Mouse (Mus musculus) midbrain, embryonic 15.5 days (tissue): ENCODE results near the gene Doc2g. TPM values are rescaled to one million over a fixed set of nuclear protein-coding genes. Genes with fewer than 3 reads are reported as not detected.

Experiments used
- ATAC-seq: fragments of 200-750 bp; cut with Nextera tagmentation; replicated peaks from 2 replicates; pipeline ENCODE4 v1.8.0; 2017; ENCODE audit warnings: moderate TSS enrichment
- H3K27ac ChIP-seq: fragments of 300-500 bp; sonication (generic); 2 replicates; pipeline ENCODE4 v1.5.1; 2015; ENCODE audit warnings: mild to moderate bottlenecking, inconsistent platforms
- H3K27me3 ChIP-seq: fragments of 300-500 bp; sonication (generic); replicated peaks from 2 replicates; pipeline ENCODE4 v1.6.1; 2015; ENCODE audit warnings: inconsistent platforms
- H3K36me3 ChIP-seq: fragments of 300-500 bp; sonication (generic); replicated peaks from 2 replicates; pipeline ENCODE4 v1.6.1; 2015; ENCODE audit warnings: inconsistent platforms
- H3K4me1 ChIP-seq: fragments of 300-500 bp; sonication (generic); 2 replicates; pipeline ENCODE4 v1.6.1; 2015; ENCODE audit warnings: inconsistent platforms
- H3K4me2 ChIP-seq: fragments of 300-500 bp; sonication (generic); 2 replicates; pipeline ENCODE4 v1.6.1; 2015; ENCODE audit warnings: inconsistent platforms, mild to moderate bottlenecking, moderate library complexity
- H3K4me3 ChIP-seq: fragments of 300-500 bp; sonication (generic); 2 replicates; pipeline ENCODE4 v1.5.1; 2015; ENCODE audit warnings: mild to moderate bottlenecking, inconsistent platforms
- H3K9ac ChIP-seq: fragments of 300-500 bp; sonication (generic); 2 replicates; pipeline ENCODE4 v1.6.1; 2015; ENCODE audit warnings: mild to moderate bottlenecking, inconsistent platforms
- H3K9me3 ChIP-seq: fragments of 300-500 bp; sonication (generic); 2 replicates; pipeline ENCODE4 v1.6.1; 2016; ENCODE audit warnings: inconsistent platforms
- WGBS: fragments of 180-500 bp; shearing (Covaris S2); methylation state at CpG from one replicate; pipeline ENCODE4 v1.1.7; 2015; ENCODE audit warnings: mixed read lengths; 5-methylcytosine and 5-hydroxymethylcytosine counted together
- polyA plus RNA-seq: library from polyadenylated mRNA; unstranded; fragments of >200 nt; fragmentation: Nextera tagmentation; extraction: Ambion mirVana; gene quantifications from 2 replicates; pipeline ENCODE4 v1.2.1, GENCODE M21; 2015

Doc2g gene
- polyA plus RNA-seq, 1 experiment from 2014 or later, result 12.1 TPM

DNA sequence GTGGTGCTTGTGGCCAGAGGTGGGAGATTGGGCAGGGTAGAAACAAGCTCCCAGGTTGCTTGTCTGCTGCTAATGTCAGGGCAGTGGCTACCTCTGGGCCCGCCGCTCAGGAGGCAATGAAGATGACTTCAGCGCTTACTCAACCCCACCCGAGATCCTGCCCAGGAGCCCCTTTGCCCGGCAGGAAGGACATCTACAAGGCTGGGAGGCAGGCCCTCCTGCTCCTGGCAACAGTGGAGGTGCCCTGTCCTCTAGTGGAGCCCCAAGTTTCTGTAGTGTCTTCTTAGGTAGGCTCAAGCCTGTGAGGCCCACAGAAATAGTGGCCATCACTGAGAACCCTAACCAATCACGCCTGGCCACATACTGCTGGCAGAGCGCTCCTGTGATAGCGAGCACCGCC is 2.0 kb downstream of the Doc2g start:
- Histone ChIP-seq H3K4me1 (peaks cover 12% of the 10 kb centered on the region), H3K36me3 (peaks cover 26% of the 10 kb centered on the region; the same call in 1 of the 2 replicates), H3K4me3 (no peak overlapping the region), H3K9me3 (no peaks in the 10 kb centered on the region), H3K27ac (no peak overlapping the region), H3K4me2 (no peak overlapping the region), H3K9ac (no peak overlapping the region), H3K27me3 (no peaks in the 10 kb centered on the region)
- WGBS, result 89% methylated on average over 9 of the region's 9 CpGs
- ATAC-seq, result no peak

DNA sequence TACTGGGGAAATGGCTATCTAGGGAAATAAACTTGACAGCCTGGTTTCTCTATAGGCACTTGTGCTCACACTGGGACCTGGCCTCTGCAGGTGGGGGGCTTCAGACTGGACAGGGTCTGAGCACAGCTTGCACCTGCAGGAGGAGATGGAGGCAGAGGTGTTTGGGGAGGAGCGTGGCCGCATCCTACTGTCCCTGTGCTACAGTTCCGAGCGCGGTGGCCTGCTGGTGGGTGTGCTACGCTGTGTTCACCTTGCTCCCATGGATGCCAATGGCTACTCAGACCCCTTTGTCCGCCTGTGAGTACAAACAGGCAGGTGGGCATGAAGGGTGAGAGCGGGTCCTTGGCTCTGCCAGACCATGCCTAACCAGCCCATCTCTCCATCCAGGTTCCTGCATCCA is 2.9 kb downstream of the Doc2g start:
- WGBS, result 92% methylated on average over 8 of the region's 8 CpGs
- no peaks in the 10 kb centered on the region for H3K27me3 ChIP-seq
- peaks cover 13% of the 10 kb centered on the region for H3K4me1 ChIP-seq
- H3K4me3 ChIP-seq, result no peak overlapping the region
- H3K27ac ChIP-seq, result no peak overlapping the region
- peaks cover 30% of the 10 kb centered on the region; the same call in 1 of the 2 replicates for H3K36me3 ChIP-seq
- no peak overlapping the region for H3K9ac ChIP-seq
- H3K9me3 ChIP-seq, result no peaks in the 10 kb centered on the region
- ATAC-seq, result no peak
- H3K4me2 ChIP-seq, result no peak overlapping the region

DNA sequence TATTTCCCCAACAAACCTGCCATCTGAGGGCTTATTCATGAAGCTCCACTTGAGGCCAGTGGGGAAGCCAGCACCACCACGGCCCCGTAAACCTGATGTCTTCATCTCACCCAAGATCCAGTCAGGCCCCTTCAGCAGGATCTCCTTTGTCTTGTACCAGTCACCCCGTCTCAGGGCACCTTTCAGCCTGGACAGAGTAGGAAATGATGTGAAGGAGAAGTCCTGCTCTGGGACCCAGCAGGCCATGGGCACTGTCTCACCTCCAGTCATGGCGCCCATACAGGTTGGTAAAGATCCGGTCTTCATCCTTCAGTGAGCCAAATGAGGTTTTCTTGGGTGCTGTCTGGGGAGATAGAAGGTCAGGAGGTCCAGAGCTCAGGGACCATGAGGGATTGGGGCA is 8.0 kb downstream of the Doc2g start:
- Histone ChIP-seq H3K4me2 (no peak overlapping the region), H3K4me1 (peaks cover 14% of the 10 kb centered on the region), H3K4me3 (no peak overlapping the region), H3K27ac (no peak overlapping the region), H3K9ac (no peak overlapping the region), H3K9me3 (no peaks in the 10 kb centered on the region), H3K36me3 (peaks cover 30% of the 10 kb centered on the region; the same call in 1 of the 2 replicates), H3K27me3 (no peaks in the 10 kb centered on the region)
- no peak for ATAC-seq
- WGBS, result 92% methylated on average over 5 of the region's 5 CpGs

DNA sequence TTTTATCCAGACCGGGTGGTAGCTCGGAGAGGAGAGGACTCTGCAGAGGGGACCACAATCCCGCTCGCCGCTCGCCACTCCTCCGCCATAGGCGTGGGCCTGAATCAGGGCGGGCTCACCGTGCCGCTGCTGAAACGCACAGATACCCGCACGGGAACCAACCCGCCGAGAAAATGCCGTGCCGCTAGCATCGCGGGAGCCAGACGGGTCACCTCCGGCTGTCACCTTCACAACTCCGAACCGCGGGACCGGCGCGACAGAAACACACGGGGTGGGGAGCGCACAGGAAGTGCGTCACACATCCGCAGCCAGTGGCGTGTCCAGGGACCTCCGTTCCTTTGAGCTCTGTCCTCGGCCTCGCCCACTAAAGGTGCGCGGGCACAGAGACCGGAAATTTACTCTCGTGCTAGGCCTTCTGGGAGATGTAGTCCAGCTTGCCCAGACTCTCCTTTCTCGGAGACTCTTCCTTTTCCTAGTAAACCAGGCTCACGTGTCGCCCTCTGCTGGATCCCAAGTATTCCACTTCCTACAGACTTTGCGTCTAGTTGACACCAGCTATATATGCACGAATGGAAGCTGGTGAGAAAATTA is 9.4 kb downstream of the Doc2g start, which contains the start of gene Ndufv1:
Gene Ndufv1 (minus strand): TSS at position 375 of the 591 bp plus-strand sequence.
- Histone ChIP-seq H3K27me3 (no peaks in the 10 kb centered on the region), H3K4me3 (peak within 1 kb of the TSS; percentile 91), H3K27ac (peak within 1 kb of the TSS; percentile 83), H3K4me2 (peak within 1 kb of the TSS; percentile 60), H3K36me3 (peaks cover 18% of the 10 kb centered on the region; the same call in 1 of the 2 replicates), H3K9me3 (no peaks in the 10 kb centered on the region), H3K9ac (peak within 1 kb of the TSS; percentile 91), H3K4me1 (peaks cover 14% of the 10 kb centered on the region)
- peak; percentile 99 for ATAC-seq
- under 1% methylated on average over 45 of the region's 45 CpGs for WGBS

DNA sequence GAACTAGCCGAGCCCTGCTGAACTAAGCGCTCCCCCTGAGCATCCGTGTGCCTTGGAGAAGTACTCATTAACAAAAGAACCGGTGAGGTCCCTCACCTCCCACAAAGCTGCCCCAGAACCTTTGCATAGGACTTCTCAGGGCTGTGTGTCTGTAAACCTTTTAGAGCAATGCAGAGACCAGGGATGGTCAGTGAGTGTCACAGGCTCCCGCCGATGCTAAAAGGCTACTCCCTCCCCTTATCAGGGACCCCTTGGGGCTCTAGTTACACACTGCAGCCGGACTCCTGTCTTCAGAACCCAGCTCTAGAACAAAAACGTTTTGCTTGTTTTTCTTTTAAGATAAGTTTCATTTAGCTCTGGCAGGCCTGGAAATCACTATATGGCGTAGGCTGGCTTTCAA is 10.0 kb downstream of the Doc2g start:
- H3K27me3 ChIP-seq, result no peaks in the 10 kb centered on the region
- peaks cover 14% of the 10 kb centered on the region for H3K4me1 ChIP-seq
- no peaks in the 10 kb centered on the region for H3K9me3 ChIP-seq
- WGBS, result 24% methylated on average over 9 of the region's 9 CpGs
- no peak overlapping the region for H3K27ac ChIP-seq
- H3K9ac ChIP-seq, result no peak overlapping the region
- peak overlapping the region; percentile 42 for H3K4me2 ChIP-seq
- no peak for ATAC-seq
- H3K36me3 ChIP-seq, result peaks cover 14% of the 10 kb centered on the region; the same call in 1 of the 2 replicates
- peak overlapping the region; percentile 91 for H3K4me3 ChIP-seq

DNA sequence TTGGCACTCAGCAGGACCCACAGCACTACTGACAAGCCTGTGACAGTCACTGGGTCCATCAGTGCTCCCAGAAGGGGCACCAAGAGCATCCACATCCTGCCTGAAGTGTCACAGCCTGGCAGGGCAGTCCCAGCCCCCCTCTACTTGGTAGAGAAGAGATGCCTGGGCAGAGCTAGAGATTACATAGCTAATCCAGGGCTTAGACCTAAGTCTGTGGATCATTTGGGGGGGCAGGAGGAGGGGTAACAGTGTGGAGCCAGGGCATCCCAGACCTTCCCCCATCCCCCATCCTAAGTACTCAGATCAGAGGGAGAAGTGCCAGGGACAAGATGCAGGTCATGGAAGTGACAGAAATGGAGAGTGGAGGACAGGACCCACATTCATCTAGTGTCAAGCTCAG is 11.7 kb downstream of the Doc2g start:
- H3K4me3 ChIP-seq, result no peak overlapping the region
- H3K27ac ChIP-seq, result no peak overlapping the region
- no peak overlapping the region for H3K9ac ChIP-seq
- H3K9me3 ChIP-seq, result no peaks in the 10 kb centered on the region
- no peak overlapping the region for H3K4me2 ChIP-seq
- peaks cover 19% of the 10 kb centered on the region for H3K4me1 ChIP-seq
- H3K27me3 ChIP-seq, result 0 out of 2 replicates have a peak, but pooled peaks cover 4% of the 10 kb centered on the region
- peaks cover 7% of the 10 kb centered on the region; the same call in 1 of the 2 replicates for H3K36me3 ChIP-seq
- ATAC-seq, result no peak

DNA sequence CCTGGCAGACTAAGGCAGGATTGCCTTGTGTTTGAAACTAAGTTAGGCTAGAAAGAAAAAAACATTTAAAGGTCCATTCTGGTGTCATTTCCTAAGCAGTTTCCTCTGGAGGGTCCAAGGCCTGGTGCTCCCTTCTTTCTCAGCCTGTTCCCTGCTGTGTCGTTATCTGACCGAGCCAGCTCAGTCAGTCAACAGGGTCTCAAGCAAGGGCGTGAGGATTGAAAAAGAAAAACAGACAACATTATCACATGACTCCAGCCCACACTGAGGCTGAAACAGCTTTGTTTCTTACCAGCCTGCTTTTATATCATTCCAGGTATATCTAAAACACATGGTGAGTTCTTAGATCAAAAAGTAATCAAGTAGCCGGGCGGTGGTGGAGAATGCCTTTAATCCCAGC is 12.5 kb downstream of the Doc2g start:
- Histone ChIP-seq H3K27ac (no peak overlapping the region), H3K9ac (no peak overlapping the region), H3K36me3 (no peaks in the 10 kb centered on the region), H3K9me3 (no peaks in the 10 kb centered on the region), H3K4me3 (no peak overlapping the region), H3K27me3 (0 out of 2 replicates have a peak, but pooled peaks cover 4% of the 10 kb centered on the region), H3K4me1 (peaks cover 19% of the 10 kb centered on the region), H3K4me2 (no peak overlapping the region)
- ATAC-seq, result no peak
- WGBS, result 61% methylated on average over 5 of the region's 5 CpGs

DNA sequence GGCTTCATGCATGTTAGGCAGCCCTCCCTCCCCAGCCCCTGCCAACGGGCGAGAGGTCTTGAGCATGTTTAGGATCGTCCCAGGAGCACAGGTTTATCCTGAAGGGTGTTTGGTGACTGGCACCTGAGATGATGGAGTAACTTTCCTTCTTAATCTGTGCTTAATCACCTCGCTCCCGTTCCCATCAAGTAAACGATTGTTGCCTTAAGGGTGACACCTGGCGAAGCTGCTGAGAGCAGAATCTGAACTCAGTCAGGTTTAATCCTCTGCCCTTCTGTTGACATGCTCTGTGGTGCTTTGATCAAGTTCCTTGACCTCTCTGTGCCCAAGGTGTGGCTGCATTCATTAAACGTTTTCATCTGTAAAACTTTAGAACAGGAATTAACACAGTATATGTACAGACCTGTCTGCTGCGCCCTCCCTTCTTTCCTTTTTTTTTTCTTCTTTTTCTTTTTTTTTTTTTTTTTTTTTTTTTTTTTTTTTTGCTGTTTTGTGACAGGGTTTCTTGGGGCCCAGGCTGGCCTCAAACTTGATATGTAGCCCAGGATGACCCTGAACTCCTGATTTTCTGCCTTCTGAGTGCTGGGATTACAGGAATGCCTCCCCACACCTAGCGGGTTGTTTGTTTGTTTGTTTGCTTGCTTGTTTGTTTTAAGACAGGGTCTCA is 14.9 kb downstream of the Doc2g start:
- Histone ChIP-seq H3K27me3 (0 out of 2 replicates have a peak, but pooled peaks cover 4% of the 10 kb centered on the region), H3K4me3 (no peak overlapping the region), H3K36me3 (no peaks in the 10 kb centered on the region), H3K27ac (no peak overlapping the region), H3K4me1 (peaks cover 5% of the 10 kb centered on the region; the same call in 1 of the 2 replicates), H3K9ac (no peak overlapping the region), H3K4me2 (no peak overlapping the region), H3K9me3 (no peaks in the 10 kb centered on the region)
- ATAC-seq, result no peak
- WGBS, result 68% methylated on average over 10 of the region's 10 CpGs

DNA sequence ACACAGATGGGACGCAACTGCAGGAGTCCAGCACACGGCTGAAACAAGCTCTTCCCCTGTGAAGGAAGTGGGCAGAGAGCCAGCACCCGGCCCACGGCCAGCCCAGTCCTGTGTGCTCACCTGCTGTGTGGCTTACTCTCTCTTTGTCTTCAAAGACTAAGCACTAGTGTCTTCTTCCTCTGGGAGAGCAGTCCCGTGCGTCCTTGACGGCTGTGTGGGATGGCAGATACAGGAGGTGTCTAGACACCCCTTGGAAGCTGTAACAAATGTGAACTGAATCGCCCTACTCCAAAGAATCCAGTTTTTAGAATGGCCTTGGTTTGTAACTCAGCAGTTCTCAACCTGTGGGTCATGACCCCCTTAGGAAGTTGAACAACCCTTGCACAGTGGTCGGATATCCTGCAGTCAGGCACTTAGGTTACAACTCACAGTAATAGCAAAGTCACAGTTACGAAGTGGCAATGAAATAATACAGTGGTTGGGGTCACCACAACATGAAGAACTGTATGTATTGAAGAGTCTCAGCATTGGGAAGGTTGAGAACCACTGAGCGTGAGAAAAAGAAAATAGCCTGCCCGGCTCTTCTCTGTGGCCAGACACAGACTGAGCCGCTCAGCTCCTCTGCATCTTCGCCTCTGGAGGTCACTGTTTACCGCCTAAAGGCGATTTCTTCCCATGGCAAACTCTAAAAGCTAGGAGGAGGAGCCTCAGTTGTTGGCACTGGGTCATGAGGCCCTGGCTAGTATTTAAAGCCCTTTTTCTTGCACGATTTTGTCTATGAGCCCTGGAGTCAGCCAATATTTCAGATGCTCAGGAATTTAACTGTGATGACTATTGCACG is 15.8 kb downstream of the Doc2g start:
- no peak overlapping the region for H3K4me2 ChIP-seq
- H3K9ac ChIP-seq, result no peak overlapping the region
- H3K27ac ChIP-seq, result no peak overlapping the region
- no peaks in the 10 kb centered on the region for H3K9me3 ChIP-seq
- 27% methylated on average over 18 of the region's 18 CpGs for WGBS
- H3K4me3 ChIP-seq, result no peak overlapping the region
- H3K36me3 ChIP-seq, result no peaks in the 10 kb centered on the region
- 0 out of 2 replicates have a peak, but pooled peaks cover 4% of the 10 kb centered on the region for H3K27me3 ChIP-seq
- H3K4me1 ChIP-seq, result 0 out of 2 replicates have a peak, but pooled peaks cover 5% of the 10 kb centered on the region
- peak; percentile 75 for ATAC-seq

DNA sequence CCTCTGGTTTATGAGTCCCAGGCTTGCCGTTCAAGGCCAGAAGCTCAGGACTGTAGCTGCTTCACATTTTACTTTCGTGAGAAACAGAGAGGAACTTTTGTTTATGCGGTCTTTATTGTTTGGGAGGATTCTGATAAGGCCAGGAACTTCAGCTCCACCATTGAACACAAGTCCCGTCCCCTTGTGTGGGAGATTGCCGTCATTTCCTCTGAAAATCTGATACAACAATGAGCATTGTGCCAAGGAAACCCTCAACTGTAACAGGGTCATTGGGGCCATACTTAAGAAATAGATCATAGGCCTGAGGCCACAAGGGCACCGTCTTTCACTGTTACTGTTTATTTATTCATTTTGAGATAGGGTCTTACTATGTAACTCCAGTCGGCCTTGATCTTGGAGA is 20.1 kb downstream of the Doc2g start:
- Histone ChIP-seq H3K4me1 (0 out of 2 replicates have a peak, but pooled peaks cover 5% of the 10 kb centered on the region), H3K4me2 (no peak overlapping the region), H3K9me3 (no peaks in the 10 kb centered on the region), H3K9ac (no peak overlapping the region), H3K27me3 (0 out of 2 replicates have a peak, but pooled peaks cover 4% of the 10 kb centered on the region), H3K27ac (no peak overlapping the region), H3K4me3 (no peak overlapping the region), H3K36me3 (no peaks in the 10 kb centered on the region)
- ATAC-seq, result no peak
- 84% methylated on average over 7 of the region's 7 CpGs for WGBS

DNA sequence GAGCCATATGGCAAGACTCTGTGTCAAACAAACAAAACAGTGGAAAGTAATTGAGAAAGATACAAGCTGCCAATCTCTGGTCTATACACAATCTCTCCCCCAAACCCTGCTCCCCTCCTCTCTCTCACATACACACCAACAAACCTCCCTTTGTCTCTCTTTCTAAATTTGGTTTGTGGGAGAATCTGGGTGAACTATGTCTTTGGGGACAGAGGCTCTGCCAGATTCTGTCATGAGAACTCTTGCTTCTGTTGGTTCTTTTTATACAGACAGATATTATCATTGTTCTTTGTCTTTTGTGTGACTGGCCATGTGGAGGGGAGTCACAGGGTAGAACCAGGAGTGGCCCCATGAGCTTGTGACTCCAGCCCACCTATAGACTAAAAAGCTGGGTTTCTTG is 24.5 kb downstream of the Doc2g start:
- H3K27me3 ChIP-seq, result no peaks in the 10 kb centered on the region
- H3K9me3 ChIP-seq, result no peaks in the 10 kb centered on the region
- no peak overlapping the region for H3K4me2 ChIP-seq
- no peaks in the 10 kb centered on the region for H3K4me1 ChIP-seq
- no peaks in the 10 kb centered on the region for H3K36me3 ChIP-seq
- no peak overlapping the region for H3K9ac ChIP-seq
- H3K4me3 ChIP-seq, result no peak overlapping the region
- ATAC-seq, result no peak
- H3K27ac ChIP-seq, result no peak overlapping the region

DNA sequence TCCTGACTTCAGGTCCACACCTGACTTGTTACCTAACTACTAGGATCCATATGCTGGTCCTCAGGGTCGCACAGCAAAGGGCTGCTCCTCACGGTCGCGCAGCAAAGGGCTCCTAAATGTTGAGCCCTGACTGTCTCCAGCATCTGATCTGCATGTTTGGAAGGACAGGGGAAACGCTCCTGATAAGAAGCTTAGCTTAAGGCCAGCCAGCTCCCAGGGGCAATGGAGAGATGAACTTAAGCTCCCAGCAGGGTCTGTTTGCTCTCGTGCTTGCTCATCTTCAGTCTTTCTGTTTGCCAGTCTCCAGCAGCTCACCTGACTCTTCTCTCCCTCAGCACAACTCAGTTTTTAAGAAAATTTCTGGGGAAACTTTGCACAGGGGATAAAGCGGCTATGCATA is 29.6 kb downstream of the Doc2g start:
- ATAC-seq, result no peak
- Histone ChIP-seq H3K4me1 (peaks cover 13% of the 10 kb centered on the region), H3K4me2 (no peak overlapping the region), H3K4me3 (no peak overlapping the region), H3K27ac (no peak overlapping the region), H3K9ac (no peak overlapping the region), H3K27me3 (no peaks in the 10 kb centered on the region), H3K36me3 (0 out of 2 replicates have a peak, but pooled peaks cover 4% of the 10 kb centered on the region), H3K9me3 (no peaks in the 10 kb centered on the region)
- WGBS, result 54% methylated on average over 7 of the region's 7 CpGs
